Mouse (Mus musculus): ENCODE measurements around the gene Agtrap.

Agtrap gene

GRCm38 (mm10) chr4:148051046-148051776 is 36.6 kb downstream of the Agtrap start:
- WGBS: 93% methylated on average over 13 of the region's 13 CpGs

- WGBS: 94% methylated on average over 3 of the region's 3 CpGs
Measured at GRCm38 (mm10) chr4:148050396-148050914, 37.4 kb downstream of the Agtrap start.

- WGBS: 74% methylated on average over 4 of the region's 4 CpGs
Measured at GRCm38 (mm10) chr4:148046450-148047031, 41.3 kb downstream of the Agtrap start.

- 100% methylated on average over 2 of the region's 2 CpGs for WGBS
Measured at GRCm38 (mm10) chr4:148044113-148044512, 43.7 kb downstream of the Agtrap start.

GRCm38 (mm10) chr4:148043327-148043726 is 44.5 kb downstream of the Agtrap start:
- 55% methylated on average over 8 of the region's 8 CpGs for WGBS

- 14% methylated on average over 16 of the region's 16 CpGs for WGBS
Measured at GRCm38 (mm10) chr4:148041611-148042191, 46.1 kb downstream of the Agtrap start.

GRCm38 (mm10) chr4:148040933-148041610 is 46.8 kb downstream of the Agtrap start:
- 7% methylated on average over 19 of the region's 19 CpGs for WGBS

GRCm38 (mm10) chr4:148040029-148040830 is 47.6 kb downstream of the Agtrap start:
- WGBS: 37% methylated on average over 15 of the region's 15 CpGs

- WGBS: 11% methylated on average over 19 of the region's 19 CpGs
Measured at GRCm38 (mm10) chr4:148039254-148040028, 48.4 kb downstream of the Agtrap start.

GRCm38 (mm10) chr4:148038600-148039253 is 49.1 kb downstream of the Agtrap start, which contains the start of the genes Clcn6 and Mthfr:
Gene Clcn6, minus strand, starts transcription at chr4:148038821.
Gene Mthfr, plus strand, starts transcription at chr4:148039077.
- under 1% methylated on average over 54 of the region's 54 CpGs for WGBS

- WGBS: 5% methylated on average over 26 of the region's 26 CpGs
Measured at GRCm38 (mm10) chr4:148038079-148038599, 49.7 kb downstream of the Agtrap start.

- WGBS: 95% methylated on average over 3 of the region's 3 CpGs
Measured at GRCm38 (mm10) chr4:148035440-148035839, 52.4 kb downstream of the Agtrap start.

GRCm38 (mm10) chr4:148033858-148034410 is 53.9 kb downstream of the Agtrap start:
- WGBS: 82% methylated on average over 7 of the region's 7 CpGs

GRCm38 (mm10) chr4:148030506-148030905 is 57.3 kb downstream of the Agtrap start:
- 79% methylated on average over 5 of the region's 5 CpGs for WGBS

GRCm38 (mm10) chr4:148029297-148029696 is 58.5 kb downstream of the Agtrap start:
- 95% methylated on average over 7 of the region's 7 CpGs for WGBS
